Mouse (Mus musculus): ENCODE measurements around the gene Gm10837.

- TF ChIP-seq CTCF (IDR thresholded peaks at IDR 0.05; ENCODE audit: control insufficient read depth, insufficient read depth, insufficient replicate concordance, low read depth, low read length) (no peak), POLR2A (IDR thresholded peaks at IDR 0.05; ENCODE audit: control insufficient read depth, low read depth, low read length) (no peak)
Measured at GRCm38 (mm10) chr14:122472647-122473046, 17.7 kb upstream of the Gm10837 start.

All from testis, adult 2 months (tissue).